Mouse (Mus musculus) frontal cortex, adult 2 months (tissue): ENCODE measurements around the gene Ldhc. TPM values are rescaled to one million over a fixed set of nuclear protein-coding genes. Genes with fewer than 3 reads are reported as not detected.
"Not testable (repeated sequence)": the region's sequence is repeated elsewhere in the genome, so short reads cannot be mapped to it uniquely, and the experiment has no call there.

ENCODE experiments used
- DNase-seq, 2 experiments: peaks; one replicate each; pipeline ENCODE4 v3.0.0; 2022; ENCODE audit warnings: low spot score in 1 of 2; ENCODE audit errors: extremely low spot score in 1 of 2
- polyA plus RNA-seq: library from polyadenylated mRNA; depleted of rRNA; stranded (reverse); fragments of >200 nt; gene quantifications from 2 replicates; pipeline ENCODE4 v1.2.3, GENCODE M21; 2012

Gene Ldhc
- polyA plus RNA-seq, 1 experiment = not detected

DNA sequence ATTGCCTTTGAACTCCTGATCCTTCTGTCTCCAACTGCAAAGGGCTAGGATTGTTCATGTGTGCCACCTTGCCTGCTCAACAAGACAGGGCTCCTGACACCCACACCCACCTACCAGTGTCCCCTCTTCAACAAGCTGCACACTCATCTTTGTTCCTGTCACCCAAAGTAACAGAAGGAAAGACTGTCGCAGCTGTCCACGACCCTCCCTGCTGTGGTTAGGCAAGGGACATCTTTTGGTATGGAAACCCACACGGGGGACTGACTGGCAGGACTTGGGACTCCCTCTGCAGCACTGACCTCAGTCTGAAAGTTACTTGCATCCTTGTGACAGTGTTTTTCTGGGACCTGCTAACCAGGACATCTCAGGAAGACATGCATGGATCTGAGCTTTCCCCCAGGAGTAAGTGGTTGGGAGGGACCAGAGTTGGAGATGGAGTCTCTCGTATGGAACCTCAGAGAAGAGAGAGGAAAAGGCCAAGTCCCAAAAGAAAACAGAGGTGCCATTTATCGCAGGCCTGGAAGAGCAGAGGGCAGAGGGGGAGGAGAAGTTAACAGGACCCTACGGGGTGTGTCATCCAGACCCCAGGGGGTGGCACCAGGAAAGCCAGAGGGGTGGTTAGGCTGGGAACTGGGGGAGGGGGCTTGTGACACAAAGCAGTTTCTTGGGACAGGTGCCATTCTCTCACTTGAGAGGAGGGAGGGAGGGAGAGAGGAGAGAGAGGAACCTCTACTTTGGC, 20.0 kb upstream of the Ldhc start, which contains the start of gene Ldha:
Gene Ldha, plus strand, starts transcription at position 689 of the 739 bp plus-strand sequence.
- DNase-seq = no peak

- no peak for DNase-seq
Measured at GRCm38 (mm10) chr7:46842278-46842677, 18.7 kb upstream of the Ldhc start.

- no peak for DNase-seq
Measured at GRCm38 (mm10) chr7:46843576-46843975, 17.4 kb upstream of the Ldhc start.

DNA sequence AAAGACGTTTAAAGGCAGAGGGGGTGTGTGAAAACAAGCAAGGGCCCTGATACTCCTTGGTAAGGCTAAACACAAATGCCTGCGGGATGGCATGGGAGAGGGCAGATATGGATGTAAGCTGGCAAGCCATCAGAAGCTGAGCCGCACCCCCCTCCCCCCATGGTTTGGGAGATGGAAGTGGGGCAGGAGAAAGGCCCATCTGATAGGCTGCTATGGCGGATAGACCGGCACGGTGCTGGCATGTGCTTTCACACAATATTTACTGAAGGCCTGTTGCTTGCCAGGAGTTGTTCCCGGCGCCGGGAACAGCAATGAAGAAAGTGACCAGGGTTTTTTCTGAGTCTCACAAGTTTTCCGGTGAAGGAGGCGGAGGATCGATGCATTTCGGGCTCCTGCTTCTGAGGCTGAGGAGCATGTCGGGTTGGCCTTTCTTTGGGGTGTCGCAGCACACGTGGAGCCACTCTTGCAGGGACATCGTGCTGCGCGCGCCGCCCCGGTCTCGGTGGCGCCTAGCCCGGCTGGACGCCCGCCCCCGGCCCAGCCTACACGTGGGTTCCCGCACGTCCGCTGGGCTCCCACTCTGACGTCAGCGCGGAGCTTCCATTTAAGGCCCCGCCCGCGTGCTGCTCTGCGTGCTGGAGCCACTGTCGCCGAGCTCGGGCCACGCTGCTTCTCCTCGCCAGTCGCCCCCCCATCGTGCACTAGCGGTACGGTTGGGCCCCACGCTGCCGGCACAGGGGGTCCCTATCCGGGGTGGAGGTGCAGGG, 15.6 kb upstream of the Ldhc start:
- peak; percentile 75 to 94 for DNase-seq

DNA sequence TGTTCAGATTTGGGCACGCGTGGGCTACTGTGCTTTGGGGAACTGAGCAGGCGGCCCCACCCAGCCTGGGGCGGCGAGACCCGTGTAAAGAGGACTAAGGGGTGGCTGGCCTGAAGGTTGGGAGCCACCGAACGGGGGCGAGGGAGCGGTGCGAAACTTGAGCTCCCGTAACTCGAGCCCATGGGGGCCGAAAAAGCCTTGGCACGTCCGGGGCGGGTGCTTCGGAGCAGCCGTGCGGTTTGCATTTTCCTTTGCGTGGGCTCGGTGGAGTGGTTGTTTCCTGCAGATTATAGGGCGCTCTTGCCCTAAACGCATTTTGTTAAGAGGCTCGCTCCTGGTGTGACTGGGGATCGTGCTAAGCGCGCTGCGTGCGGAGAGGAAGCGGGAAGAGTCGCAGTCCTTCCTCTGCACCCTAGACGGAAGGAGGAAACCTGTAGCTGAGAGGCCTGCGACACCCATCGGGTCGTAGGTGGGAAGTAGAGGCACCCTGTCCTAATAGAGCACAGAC, 15.0 kb upstream of the Ldhc start:
- peak in 1 of 2 experiments; percentile 46 for DNase-seq

GRCm38 (mm10) chr7:46846486-46847244, 14.3 kb upstream of the Ldhc start:
- peak in 1 of 2 experiments; percentile 55 for DNase-seq

- DNase-seq = no peak
Measured at GRCm38 (mm10) chr7:46849287-46849686, 11.7 kb upstream of the Ldhc start.

DNA sequence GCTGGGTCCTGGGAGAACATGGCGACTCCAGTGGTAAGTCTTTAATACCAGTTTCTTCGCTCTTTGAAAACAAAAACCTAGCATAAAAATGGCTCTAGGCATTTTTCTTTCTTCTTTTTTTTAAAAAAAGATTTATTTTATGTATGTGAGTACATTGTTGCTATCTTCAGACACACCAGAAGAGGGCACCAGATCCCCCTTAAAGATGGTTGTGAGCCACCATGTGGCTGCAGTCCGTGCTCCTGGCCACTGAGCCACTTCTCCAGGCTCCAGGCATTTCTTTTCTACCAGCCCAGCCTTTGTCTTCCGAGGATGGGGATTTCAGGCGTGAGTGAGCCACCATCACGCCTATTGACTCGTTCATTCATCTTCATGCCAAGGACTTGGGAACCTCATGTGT, 10.0 kb upstream of the Ldhc start:
- peak in 1 of 2 experiments; percentile 15 for DNase-seq

DNA sequence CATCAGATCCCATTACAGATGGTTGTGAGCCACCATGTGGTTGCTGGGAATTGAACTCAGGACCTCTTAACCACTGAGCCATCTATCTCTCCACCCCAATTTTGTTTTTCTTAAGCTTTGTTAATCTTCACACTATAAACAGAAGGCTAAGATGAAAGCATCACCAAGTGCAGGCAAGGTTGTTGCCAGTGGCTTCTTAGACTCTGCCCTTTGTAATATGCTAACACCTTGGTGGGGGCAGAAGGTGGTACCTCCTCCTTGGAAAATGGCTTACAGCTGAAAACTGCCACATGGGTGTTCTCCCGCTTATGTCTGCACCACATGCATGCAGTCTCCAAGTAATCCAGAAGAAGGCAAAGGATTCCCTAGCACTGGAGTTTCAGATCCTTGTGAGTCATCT, 8.3 kb upstream of the Ldhc start:
- no peak for DNase-seq

DNA sequence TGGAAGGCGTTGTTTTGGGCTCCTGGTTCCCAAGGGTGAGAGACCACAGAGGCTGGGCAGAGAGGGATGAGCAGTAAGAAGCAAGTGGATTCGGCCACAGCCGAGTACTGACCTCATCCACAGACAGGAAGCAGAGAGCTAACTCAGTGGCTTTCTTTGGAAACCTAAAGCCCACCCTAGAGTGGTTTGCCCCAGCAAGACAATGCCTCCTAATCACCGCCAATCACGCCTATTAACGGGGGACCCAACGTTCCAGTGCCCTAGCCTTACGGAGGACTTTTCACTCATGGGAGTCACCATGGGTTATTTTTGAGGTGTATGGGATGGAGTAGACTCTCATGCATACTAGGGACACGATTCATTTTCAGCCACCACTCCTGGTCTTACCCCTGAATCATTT, 7.6 kb upstream of the Ldhc start:
- no peak for DNase-seq

DNA sequence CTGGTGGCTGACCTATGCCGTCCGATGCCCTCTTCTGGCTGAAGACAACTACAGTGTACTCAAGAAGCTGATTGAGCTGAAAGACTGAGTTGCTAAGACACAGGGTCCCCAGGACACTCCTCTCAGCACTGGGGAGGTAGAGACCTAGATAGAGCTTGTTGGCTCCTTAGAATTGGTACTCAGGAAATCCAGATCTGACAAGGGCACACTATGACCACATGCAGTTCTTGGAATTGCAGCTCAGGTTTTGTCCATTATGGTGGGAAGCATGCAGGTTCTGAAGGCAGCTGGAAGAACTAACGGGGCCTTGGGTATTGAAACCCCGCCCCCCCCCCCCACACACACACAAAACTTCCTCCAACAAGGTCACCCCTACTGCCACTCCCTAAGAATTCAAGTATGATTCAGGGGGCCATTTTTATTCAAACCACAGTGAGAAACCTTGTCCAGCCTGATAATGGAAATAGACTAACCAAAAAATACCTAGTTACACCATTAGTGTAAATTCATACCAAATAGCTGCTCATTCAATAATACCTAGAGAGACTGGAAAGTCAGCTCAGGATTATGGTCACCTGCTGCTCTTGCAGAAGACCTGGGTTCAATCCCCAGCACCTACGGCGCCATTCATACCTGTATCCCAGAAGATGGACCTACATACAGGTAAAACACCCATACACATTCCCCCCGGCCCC, 5.0 kb upstream of the Ldhc start:
- DNase-seq = no peak

DNA sequence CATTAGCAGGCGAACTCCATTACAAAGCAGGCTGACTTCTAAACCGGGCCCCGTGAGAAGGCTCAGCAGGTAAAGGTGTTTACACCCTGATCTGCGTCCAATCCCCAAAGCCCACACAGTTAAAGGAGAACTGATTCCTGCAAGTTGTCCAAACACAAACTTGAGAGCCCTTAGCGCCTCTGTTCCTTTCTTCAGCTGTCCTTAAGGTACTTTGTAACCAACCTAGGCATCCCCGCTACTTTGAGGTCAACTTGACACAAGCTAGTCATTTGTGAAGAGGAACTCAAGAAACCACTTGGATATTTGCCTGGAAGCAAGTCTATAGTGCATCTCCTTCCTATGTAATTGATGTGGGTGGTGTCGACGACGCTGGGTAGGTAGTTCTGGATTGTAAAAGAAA, 3.6 kb upstream of the Ldhc start:
- DNase-seq = no peak

GRCm38 (mm10) chr7:46859031-46859430, 2.0 kb upstream of the Ldhc start:
- DNase-seq = peak in 1 of 2 experiments; percentile 34

- DNase-seq = no peak
Measured at GRCm38 (mm10) chr7:46871988-46872387, 11.0 kb downstream of the Ldhc start.

GRCm38 (mm10) chr7:46876841-46877240, 15.8 kb downstream of the Ldhc start:
- DNase-seq = peak; percentile 23 to 39

- no peak for DNase-seq
Measured at GRCm38 (mm10) chr7:46877255-46877654, 16.3 kb downstream of the Ldhc start.

- DNase-seq = no peak
Measured at GRCm38 (mm10) chr7:46879851-46880250, 18.8 kb downstream of the Ldhc start.

DNA sequence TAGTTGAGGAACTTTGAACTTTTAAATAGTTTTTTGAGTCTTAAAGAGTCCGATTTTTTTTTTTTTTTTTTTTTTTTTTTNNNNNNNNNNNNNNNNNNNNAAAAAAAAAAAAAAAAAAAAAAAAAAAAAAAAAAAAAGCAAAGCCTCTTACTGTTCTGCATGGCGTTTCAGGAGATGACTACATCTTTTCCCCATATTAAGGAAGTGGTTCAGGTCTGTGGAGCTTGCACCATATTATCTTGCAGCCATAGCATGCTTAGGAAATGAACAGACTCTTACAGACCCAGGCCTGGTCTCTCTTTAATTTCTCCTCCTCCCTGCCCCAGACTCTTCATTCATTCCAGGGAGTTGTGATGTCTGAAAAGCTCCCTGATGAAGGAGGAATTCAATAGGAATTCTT, 20.0 kb downstream of the Ldhc start:
- DNase-seq = no peak

- not testable (repeated sequence) for DNase-seq
Measured at GRCm38 (mm10) chr7:46881941-46882340, 20.9 kb downstream of the Ldhc start.

GRCm38 (mm10) chr7:46883304-46883703, 22.3 kb downstream of the Ldhc start:
- DNase-seq = no peak
